Mouse (Mus musculus): Measurements from ENCODE around the gene Polr3b.

DNA sequence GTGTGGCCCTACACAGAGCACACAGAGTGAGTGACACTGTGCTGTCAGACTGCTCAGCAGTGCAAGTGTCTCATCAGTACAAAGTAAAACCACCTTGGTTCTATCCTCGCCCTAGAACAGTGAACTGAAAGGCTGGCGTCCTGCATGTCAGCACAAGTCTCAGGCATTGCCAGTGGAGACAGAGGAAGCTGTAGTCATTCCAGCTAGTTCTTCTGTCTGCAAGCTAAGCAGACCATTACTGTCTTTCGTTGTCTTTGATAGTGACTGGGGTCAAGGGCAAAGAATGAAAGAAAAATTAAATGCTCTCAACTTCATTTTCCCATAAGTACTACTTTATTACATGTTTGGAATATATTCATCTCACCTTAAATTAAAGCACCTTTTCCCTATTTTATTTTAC lies 67.8 kb downstream of the Polr3b start:
- TF ChIP-seq CTCF (conservative IDR thresholded peaks at IDR 0.05; ENCODE audit: low read length): no peak
- no peak for TF ChIP-seq POU5F1 (IDR thresholded peaks at IDR 0.05; ENCODE audit: borderline replicate concordance, low read length)
